Mouse (Mus musculus) midbrain, embryonic 11.5 days (tissue): Measurements from ENCODE around the gene Il27. TPM values are rescaled to one million over a fixed set of nuclear protein-coding genes. Genes with fewer than 3 reads are reported as not detected.
"Not testable (repeated sequence)": the region's sequence is repeated elsewhere in the genome, so short reads cannot be mapped to it uniquely, and the experiment has no call there.

Source experiments
- ATAC-seq: fragments of 200-750 bp; cut with Nextera tagmentation; 2 replicates; pipeline ENCODE4 v1.8.0; 2017; ENCODE audit warnings: moderate TSS enrichment, moderate library complexity; ENCODE audit not compliant: low FRiP score
- DNase-seq: peaks from one replicate; pipeline ENCODE4 v3.0.0; 2015; ENCODE audit warnings: low spot score; ENCODE audit errors: missing footprints
- H3K27ac ChIP-seq: fragments of 300-500 bp; sonication (generic); 2 replicates; pipeline ENCODE4 v1.5.1; 2014; ENCODE audit warnings: low read depth, low read length
- H3K27me3 ChIP-seq: fragments of 300-500 bp; sonication (generic); 2 replicates; pipeline ENCODE4 v1.6.1; 2014; ENCODE audit warnings: mild to moderate bottlenecking, low read length, moderate library complexity, mixed read lengths; ENCODE audit not compliant: control insufficient read depth, insufficient read depth
- H3K36me3 ChIP-seq: fragments of 300-500 bp; sonication (generic); 2 replicates; pipeline ENCODE4 v1.6.1; 2014; ENCODE audit warnings: mild to moderate bottlenecking, low read length, moderate library complexity, mixed read lengths; ENCODE audit not compliant: control insufficient read depth, insufficient read depth
- H3K4me1 ChIP-seq: fragments of 300-500 bp; sonication (generic); 2 replicates; pipeline ENCODE4 v1.6.1; 2014; ENCODE audit warnings: low read length; ENCODE audit not compliant: control insufficient read depth, insufficient read depth
- H3K4me2 ChIP-seq: fragments of 300-500 bp; sonication (generic); 2 replicates; pipeline ENCODE4 v1.6.1; 2014; ENCODE audit warnings: mild to moderate bottlenecking, moderate library complexity
- H3K4me3 ChIP-seq: fragments of 300-500 bp; sonication (generic); 2 replicates; pipeline ENCODE4 v1.5.1; 2014; ENCODE audit warnings: low read depth, low read length
- H3K9ac ChIP-seq: fragments of 300-500 bp; sonication (generic); 2 replicates; pipeline ENCODE4 v1.6.1; 2014; ENCODE audit warnings: low read length
- H3K9me3 ChIP-seq: fragments of 300-500 bp; sonication (generic); 2 replicates; pipeline ENCODE4 v1.6.1; 2016; ENCODE audit warnings: low read length; ENCODE audit not compliant: control insufficient read depth
- WGBS: fragments of 180-500 bp; shearing (Covaris S2); extraction: QIAGEN DNeasy Blood & Tissue Kit; methylation state at CpG from one replicate; pipeline ENCODE4 v1.1.7; 2014; 5-methylcytosine and 5-hydroxymethylcytosine counted together
- polyA plus RNA-seq: library from polyadenylated mRNA; unstranded; fragments of >200 nt; fragmentation: Nextera tagmentation; extraction: Ambion mirVana; gene quantifications from 2 replicates; pipeline ENCODE4 v1.2.1, GENCODE M21; 2014

Gene Il27
- not detected in 2 replicates for polyA plus RNA-seq

- no peak for DNase-seq
- Histone ChIP-seq H3K4me3 (no peak within 1 kb of the TSS), H3K27me3 (no peaks in the 10 kb centered on the region), H3K9me3 (no peaks in the 10 kb centered on the region), H3K9ac (no peak within 1 kb of the TSS), H3K4me1 (no peaks in the 10 kb centered on the region), H3K27ac (no peak within 1 kb of the TSS), H3K36me3 (no peaks in the 10 kb centered on the region), H3K4me2 (no peak within 1 kb of the TSS)
- 82% methylated on average over 11 of the region's 11 CpGs for WGBS
- no peak for ATAC-seq
Measured at GRCm38 (mm10) chr7:126594862-126595561, at the start of gene Il27. TSS of gene Il27 (minus strand) at chr7:126594941.

GRCm38 (mm10) chr7:126644345-126644744, 49.6 kb upstream of the Il27 start:
- H3K4me2 ChIP-seq: no peak overlapping the region
- no peak overlapping the region for H3K4me3 ChIP-seq
- no peaks in the 10 kb centered on the region for H3K36me3 ChIP-seq
- no peak for ATAC-seq
- no peaks in the 10 kb centered on the region for H3K4me1 ChIP-seq
- H3K27ac ChIP-seq: no peak overlapping the region
- no peaks in the 10 kb centered on the region for H3K27me3 ChIP-seq
- no peak overlapping the region for H3K9ac ChIP-seq
- no peak for DNase-seq
- H3K9me3 ChIP-seq: no peaks in the 10 kb centered on the region
- WGBS: 73% methylated on average over 3 of the region's 3 CpGs

- H3K9me3 ChIP-seq, H3K9ac ChIP-seq, H3K27me3 ChIP-seq, H3K4me1 ChIP-seq, H3K4me2 ChIP-seq, H3K36me3 ChIP-seq, ATAC-seq, DNase-seq, H3K4me3 ChIP-seq, H3K27ac ChIP-seq: not testable (repeated sequence)
- 81% methylated on average over 3 of the region's 3 CpGs for whole genome bisulfite sequencing
Measured at GRCm38 (mm10) chr7:126643244-126643617, 48.5 kb upstream of the Il27 start.

- WGBS: 80% methylated on average over 5 of the region's 5 CpGs
- ATAC-seq (no peak), DNase-seq (no peak)
Measured at GRCm38 (mm10) chr7:126642545-126643243, 48.0 kb upstream of the Il27 start.

GRCm38 (mm10) chr7:126636733-126637520, 42.2 kb upstream of the Il27 start:
- Histone ChIP-seq H3K27me3 (no peaks in the 10 kb centered on the region), H3K9ac (no peak overlapping the region), H3K36me3 (no peaks in the 10 kb centered on the region), H3K9me3 (no peaks in the 10 kb centered on the region), H3K27ac (no peak overlapping the region), H3K4me3 (no peak overlapping the region), H3K4me1 (no peaks in the 10 kb centered on the region), H3K4me2 (no peak overlapping the region)
- 17% methylated on average over 4 of the region's 4 CpGs for WGBS
- ATAC-seq: no peak
- no peak for DNase-seq

More at GRCm38 (mm10) chr7:126642545-126643243, 48.0 kb upstream of the Il27 start:
- no peak overlapping the region for H3K4me3 ChIP-seq
- H3K4me2 ChIP-seq: no peak overlapping the region
- H3K9me3 ChIP-seq: no peaks in the 10 kb centered on the region
- H3K27me3 ChIP-seq: no peaks in the 10 kb centered on the region
- no peak overlapping the region for H3K27ac ChIP-seq
- no peaks in the 10 kb centered on the region for H3K4me1 ChIP-seq
- no peaks in the 10 kb centered on the region for H3K36me3 ChIP-seq
- no peak overlapping the region for H3K9ac ChIP-seq

- no peak overlapping the region for H3K4me2 ChIP-seq
- no peak overlapping the region for H3K4me3 ChIP-seq
- H3K27me3 ChIP-seq: no peaks in the 10 kb centered on the region
- H3K27ac ChIP-seq: no peak overlapping the region
- H3K36me3 ChIP-seq: no peaks in the 10 kb centered on the region
- H3K9me3 ChIP-seq: no peaks in the 10 kb centered on the region
- DNase-seq (no peak), ATAC-seq (no peak)
- no peaks in the 10 kb centered on the region for H3K4me1 ChIP-seq
- no peak overlapping the region for H3K9ac ChIP-seq
Measured at GRCm38 (mm10) chr7:126635375-126635774, 40.6 kb upstream of the Il27 start.

GRCm38 (mm10) chr7:126632478-126632877, 37.7 kb upstream of the Il27 start:
- Histone ChIP-seq H3K27me3 (no peaks in the 10 kb centered on the region), H3K36me3 (no peaks in the 10 kb centered on the region), H3K4me1 (0 out of 2 replicates have a peak, but pooled peaks cover 2% of the 10 kb centered on the region), H3K9ac (no peak overlapping the region), H3K9me3 (no peaks in the 10 kb centered on the region), H3K4me2 (no peak overlapping the region), H3K4me3 (no peak overlapping the region), H3K27ac (no peak overlapping the region)
- WGBS: 92% methylated on average over 2 of the region's 2 CpGs
- ATAC-seq (no peak), DNase-seq (no peak)

GRCm38 (mm10) chr7:126630824-126631518, 36.2 kb upstream of the Il27 start, which contains the start of gene Nupr1:
TSS of gene Nupr1 (minus strand) at chr7:126630861.
- no peak within 1 kb of the TSS for H3K27ac ChIP-seq
- H3K36me3 ChIP-seq: no peaks in the 10 kb centered on the region
- H3K9ac ChIP-seq: no peak within 1 kb of the TSS
- H3K4me3 ChIP-seq: no peak within 1 kb of the TSS
- 92% methylated on average over 4 of the region's 4 CpGs for WGBS
- no peak for ATAC-seq
- DNase-seq: no peak
- no peak within 1 kb of the TSS for H3K4me2 ChIP-seq
- no peaks in the 10 kb centered on the region for H3K9me3 ChIP-seq
- H3K4me1 ChIP-seq: 0 out of 2 replicates have a peak, but pooled peaks cover 2% of the 10 kb centered on the region
- no peaks in the 10 kb centered on the region for H3K27me3 ChIP-seq
